Mouse (Mus musculus) kidney, postnatal 25 days (tissue): ENCODE measurements at regions not wholly inside any gene's neighbourhood (a gene's known extent, or its start where the extent isn't known, plus 50 kb on each side); places are given as distances from the start of the nearest gene placed in this dataset.

Source experiments
- DNase-seq, 2 experiments: peaks; one replicate each; pipeline ENCODE4 v3.0.0; 2021; ENCODE audit warnings: mixed read lengths in 2 of 2

GRCm38 (mm10) chr3:149413114-149413513 is 422.8 kb upstream of the Adgrl2 start:
- DNase-seq, result no peak

- DNase-seq, result no peak
Observed at GRCm38 (mm10) chr3:149410518-149410917, 420.2 kb upstream of the Adgrl2 start.

- DNase-seq, result no peak
Observed at GRCm38 (mm10) chr3:149408858-149409257, 418.5 kb upstream of the Adgrl2 start.

- no peak for DNase-seq
Observed at GRCm38 (mm10) chr3:149405872-149406271, 415.5 kb upstream of the Adgrl2 start.

- DNase-seq, result no peak
Observed at GRCm38 (mm10) chr3:149404691-149405090, 414.3 kb upstream of the Adgrl2 start.

- no peak for DNase-seq
Observed at GRCm38 (mm10) chr3:149402496-149402895, 412.1 kb upstream of the Adgrl2 start.

- DNase-seq, result no peak
Observed at GRCm38 (mm10) chr3:149395082-149395481, 404.7 kb upstream of the Adgrl2 start.

GRCm38 (mm10) chr3:149393317-149394172 is 403.2 kb upstream of the Adgrl2 start:
- no peak for DNase-seq

GRCm38 (mm10) chr3:149392164-149392563 is 401.8 kb upstream of the Adgrl2 start:
- DNase-seq, result no peak

- peak in 1 of 2 experiments; percentile 29 for DNase-seq
Observed at GRCm38 (mm10) chr3:149387537-149387936, 397.2 kb upstream of the Adgrl2 start.

GRCm38 (mm10) chr3:149386027-149386426 is 395.7 kb upstream of the Adgrl2 start:
- no peak for DNase-seq

- no peak for DNase-seq
Observed at GRCm38 (mm10) chr3:149385336-149385735, 395.0 kb upstream of the Adgrl2 start.

GRCm38 (mm10) chr3:149381559-149382245 is 391.3 kb upstream of the Adgrl2 start:
- DNase-seq, result no peak

GRCm38 (mm10) chr3:149381051-149381450 is 390.7 kb upstream of the Adgrl2 start:
- no peak for DNase-seq

- DNase-seq, result no peak
Observed at GRCm38 (mm10) chr3:149379866-149380472, 389.6 kb upstream of the Adgrl2 start.

GRCm38 (mm10) chr3:149379249-149379865 is 389.0 kb upstream of the Adgrl2 start:
- DNase-seq, result no peak

GRCm38 (mm10) chr3:149371439-149371838 is 381.1 kb upstream of the Adgrl2 start:
- no peak for DNase-seq

- DNase-seq, result no peak
Observed at GRCm38 (mm10) chr3:149370517-149371227, 380.3 kb upstream of the Adgrl2 start.

GRCm38 (mm10) chr3:149367888-149368287 is 377.5 kb upstream of the Adgrl2 start:
- no peak for DNase-seq

GRCm38 (mm10) chr3:149360164-149360563 is 369.8 kb upstream of the Adgrl2 start:
- DNase-seq, result no peak

- DNase-seq, result no peak
Observed at GRCm38 (mm10) chr3:149358570-149359193, 368.3 kb upstream of the Adgrl2 start.
